Mouse (Mus musculus): Measurements from ENCODE around the gene Amhr2.

GRCm38 (mm10) chr15:102400476-102401045 is 44.6 kb upstream of the Amhr2 start:
- TF ChIP-seq CTCF (IDR thresholded peaks at IDR 0.05; ENCODE audit: insufficient read depth, low read depth, low read length) (no peak), POLR2A (IDR thresholded peaks at IDR 0.05; ENCODE audit: insufficient read depth, low read depth, low read length) (no peak)

Data from olfactory bulb, adult 2 months (tissue).